Mouse (Mus musculus) large intestine, adult 2 months (tissue): Measurements from ENCODE around the gene Zzz3. TPM values are rescaled to one million over a fixed set of nuclear protein-coding genes. Genes with fewer than 3 reads are reported as not detected.

Experiments
- DNase-seq: peaks from one replicate; pipeline ENCODE4 v3.0.0-alpha.2; 2012; ENCODE audit warnings: low read depth, low spot score
- WGBS: fragments of 180-500 bp; shearing (Covaris S2); methylation state at CpG from one replicate; pipeline ENCODE4 v1.1.7; 2018; 5-methylcytosine and 5-hydroxymethylcytosine counted together
- polyA plus RNA-seq: library from polyadenylated mRNA; depleted of rRNA; stranded (reverse); fragments of >200 nt; gene quantifications from 2 replicates; pipeline ENCODE4 v1.2.3, GENCODE M21; 2012

Gene Zzz3
- polyA plus RNA-seq, 1 experiment = 15.8 TPM

- 79% methylated on average over 10 of the region's 10 CpGs for WGBS
- no peak for DNase-seq
These were observed 66.8 kb downstream of the Zzz3 start for GRCm38 (mm10) chr3:152462038-152462547.

DNA sequence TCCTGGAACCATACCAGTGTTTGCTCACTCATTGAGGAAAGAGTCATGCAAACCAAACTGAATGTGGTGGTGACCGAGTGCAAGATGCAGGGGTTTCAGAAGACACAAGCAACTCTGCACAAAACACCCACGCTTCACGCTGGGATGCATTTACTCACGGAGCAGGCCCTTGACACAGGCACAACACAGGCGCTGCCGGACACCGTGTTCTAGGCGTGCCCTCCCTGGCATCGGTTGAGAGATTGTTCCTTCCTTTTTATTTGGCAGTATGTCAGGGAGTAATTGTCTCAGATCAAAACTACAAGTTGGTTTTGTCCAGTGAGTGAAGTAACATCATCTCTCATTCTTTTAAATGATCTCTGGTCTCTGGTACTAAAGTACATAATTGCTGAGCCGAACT is 67.6 kb downstream of the Zzz3 start:
- WGBS = 45% methylated on average over 10 of the region's 10 CpGs
- no peak for DNase-seq

DNA sequence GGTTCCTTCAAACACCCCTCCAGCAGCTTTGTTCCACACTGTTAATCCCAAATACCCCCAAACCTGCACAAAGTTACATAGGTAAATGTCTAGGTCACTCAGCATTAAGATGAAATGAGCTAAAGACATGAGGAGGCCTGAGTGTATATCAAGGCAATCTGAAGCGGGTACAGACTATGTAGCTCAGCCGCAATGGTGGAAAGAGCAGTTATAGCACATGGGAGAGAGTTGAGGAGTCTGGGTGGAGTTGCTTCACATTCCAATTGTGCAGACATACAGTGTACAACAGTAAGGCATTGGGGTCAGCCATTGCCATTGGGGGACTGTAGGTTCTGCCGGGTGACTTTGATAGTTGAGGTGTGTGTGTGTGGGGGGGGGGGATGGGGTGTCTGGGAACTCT is 69.2 kb downstream of the Zzz3 start:
- 96% methylated on average over 3 of the region's 3 CpGs for WGBS
- DNase-seq = no peak

DNA sequence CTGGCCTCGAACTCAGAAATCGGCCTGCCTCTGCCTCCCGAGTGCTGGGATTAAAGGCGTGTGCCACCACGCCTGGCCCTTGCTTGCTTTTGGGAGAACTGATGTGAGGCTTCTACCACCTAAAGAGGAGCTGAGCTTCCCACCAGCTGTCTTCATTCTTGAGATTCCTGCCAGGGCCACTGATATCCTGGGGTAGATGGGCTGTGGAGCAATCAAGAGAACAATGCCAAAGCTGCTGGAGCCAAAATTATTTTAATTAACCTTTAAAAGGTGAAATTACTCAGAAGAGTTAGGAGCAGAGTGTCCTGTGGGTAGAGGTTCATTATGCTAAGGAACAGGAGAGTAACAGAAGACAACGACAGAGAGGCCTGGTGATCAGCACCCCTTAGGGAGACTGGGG is 70.1 kb downstream of the Zzz3 start:
- DNase-seq = no peak
- WGBS = 88% methylated on average over 6 of the region's 6 CpGs

DNA sequence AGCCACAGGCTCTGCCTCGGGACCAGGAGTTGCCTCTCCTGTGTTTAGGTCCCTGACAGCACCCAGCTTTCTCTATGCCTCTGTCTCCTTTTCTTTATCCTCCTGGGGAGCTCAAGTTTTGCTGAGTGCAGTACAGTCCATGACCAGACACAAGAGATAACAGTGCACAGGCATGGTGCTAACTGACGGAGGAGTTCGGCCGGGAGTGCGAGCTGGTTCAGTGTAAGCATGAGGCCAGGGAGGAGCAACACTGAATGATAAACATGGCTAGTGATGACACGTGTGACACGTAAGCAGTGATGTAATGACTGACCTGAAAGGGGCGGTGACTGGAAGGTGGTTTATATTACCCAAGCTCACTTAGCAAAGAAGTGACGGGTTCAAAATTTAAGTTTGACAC is 71.6 kb downstream of the Zzz3 start:
- WGBS = 81% methylated on average over 9 of the region's 9 CpGs
- DNase-seq = no peak

GRCm38 (mm10) chr3:152467312-152467711 is 72.0 kb downstream of the Zzz3 start:
- 81% methylated on average over 4 of the region's 4 CpGs for WGBS
- no peak for DNase-seq

DNA sequence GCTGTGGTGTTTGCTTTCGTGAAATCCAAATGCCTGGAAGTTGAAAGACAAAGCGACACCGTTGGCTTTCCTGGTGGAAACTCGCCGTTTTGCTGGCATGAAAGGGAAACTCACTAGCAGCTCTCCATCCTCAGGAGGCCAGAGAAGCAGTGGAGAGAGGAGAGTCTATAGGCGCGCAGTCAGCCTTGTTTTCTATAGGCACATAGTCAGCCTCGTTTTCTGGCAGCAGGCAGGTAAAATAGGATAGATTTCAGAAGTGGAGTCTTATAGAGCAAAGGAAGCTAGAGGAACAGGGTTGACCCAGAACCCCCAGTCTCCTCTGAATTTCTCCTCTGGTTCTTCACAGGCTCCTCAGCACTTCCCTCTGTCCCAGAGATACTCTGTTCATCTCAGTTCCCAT is 72.8 kb downstream of the Zzz3 start:
- 89% methylated on average over 8 of the region's 8 CpGs for WGBS
- DNase-seq = no peak

DNA sequence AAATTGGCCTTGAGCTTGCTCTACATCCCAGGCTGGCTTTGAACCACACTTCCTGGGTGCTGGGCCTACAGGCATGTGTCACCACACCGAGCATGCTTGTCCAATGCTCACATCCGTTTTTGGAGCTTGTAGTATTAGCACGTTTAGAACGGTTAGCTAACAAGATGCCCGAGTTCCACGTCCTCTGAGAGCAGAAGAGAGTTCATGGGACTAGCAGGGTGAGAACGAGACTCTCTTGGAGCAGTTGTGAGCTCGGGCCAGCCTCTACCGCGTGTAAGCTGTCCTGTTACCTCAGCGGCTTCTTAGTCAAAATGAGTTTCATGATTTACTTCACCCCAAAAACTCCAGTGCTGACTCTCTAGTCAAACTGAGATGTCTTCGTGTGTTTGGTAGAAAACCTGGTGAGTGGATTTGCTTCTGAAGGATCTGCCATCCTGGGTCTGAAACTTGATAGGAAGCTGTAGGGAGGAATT is 73.3 kb downstream of the Zzz3 start:
- 73% methylated on average over 12 of the region's 12 CpGs for WGBS
- DNase-seq = no peak

DNA sequence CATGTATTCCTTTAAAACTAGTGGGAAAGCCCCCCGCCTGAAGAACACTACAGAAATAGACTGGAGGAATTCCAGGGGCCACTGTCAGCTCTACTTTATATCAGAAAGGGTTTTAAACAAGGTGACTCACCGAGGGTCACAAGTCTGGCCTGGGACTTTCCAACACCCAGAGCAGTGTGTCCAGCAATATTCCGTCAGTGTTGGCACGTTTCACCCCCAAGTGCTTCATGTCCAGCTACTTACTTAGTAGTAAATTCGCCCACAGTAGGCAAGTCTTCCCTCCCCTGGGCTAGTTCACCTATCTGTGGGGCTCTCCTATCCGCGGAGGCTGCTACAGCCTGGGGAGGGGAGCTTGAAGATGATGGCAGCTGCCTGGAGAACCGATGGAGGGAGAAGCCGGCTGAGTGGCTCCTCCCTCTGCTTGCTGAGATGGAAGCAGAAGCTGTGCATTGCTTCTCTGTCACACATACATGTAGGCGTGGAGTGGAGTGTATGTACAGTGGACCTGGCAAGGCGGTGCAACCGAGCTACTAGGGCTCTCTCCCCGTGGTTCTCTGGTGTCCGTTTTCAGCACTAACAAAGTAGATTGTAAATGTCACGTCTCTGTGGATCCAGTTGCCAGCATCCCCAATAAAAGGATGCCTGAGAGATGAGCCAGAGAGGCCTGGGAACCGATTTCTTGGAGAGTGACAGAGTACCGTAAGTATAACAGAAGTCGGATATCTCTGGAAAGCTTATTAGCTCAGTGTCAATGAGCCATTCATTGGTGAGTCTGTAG is 74.3 kb downstream of the Zzz3 start:
- DNase-seq = no peak
- WGBS = 39% methylated on average over 18 of the region's 18 CpGs

GRCm38 (mm10) chr3:152470347-152470746 is 75.1 kb downstream of the Zzz3 start:
- 54% methylated on average over 10 of the region's 10 CpGs for WGBS
- DNase-seq = no peak

DNA sequence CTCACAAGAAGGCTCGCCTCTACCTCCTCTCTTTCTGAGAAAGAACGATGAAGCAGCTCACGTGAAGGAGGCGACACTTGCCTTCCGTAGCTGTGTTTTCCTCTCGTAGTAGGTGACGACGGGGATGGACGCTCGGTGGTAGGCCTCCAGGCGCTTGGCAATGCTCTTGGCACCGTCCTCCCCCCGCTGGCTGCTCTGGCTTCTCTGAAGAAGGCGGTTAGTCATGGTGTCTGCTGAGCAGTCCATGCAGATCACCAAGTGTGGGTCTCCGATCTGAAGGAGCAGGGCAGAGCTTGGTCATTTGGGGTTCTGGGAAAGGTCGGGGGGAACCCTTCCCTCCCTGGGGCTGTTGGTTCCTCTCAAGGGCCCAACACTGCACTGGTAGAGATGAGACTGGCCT is 77.4 kb downstream of the Zzz3 start:
- DNase-seq = no peak
- WGBS = 93% methylated on average over 16 of the region's 16 CpGs

GRCm38 (mm10) chr3:152474582-152475277 is 79.5 kb downstream of the Zzz3 start:
- WGBS = 58% methylated on average over 15 of the region's 15 CpGs
- peak; percentile 50 for DNase-seq

DNA sequence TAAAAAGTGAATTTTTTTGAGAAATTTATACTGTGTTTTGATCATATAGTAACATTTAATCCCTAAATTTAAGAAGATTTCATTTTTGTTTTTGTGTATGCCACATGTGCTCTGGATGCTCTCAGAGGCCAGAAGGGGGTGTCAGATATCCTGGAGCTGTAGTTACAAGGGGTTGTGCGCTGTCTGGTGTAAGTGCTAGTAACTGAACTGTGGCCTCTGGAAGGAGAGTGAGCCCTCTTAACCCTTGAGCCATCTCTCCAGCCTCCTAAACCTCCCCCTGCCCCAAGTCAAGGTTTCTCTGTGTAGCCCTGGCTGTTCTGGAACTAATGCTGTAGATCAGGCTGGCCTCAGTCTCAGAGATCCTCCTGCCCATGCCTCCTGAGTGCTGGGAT is 80.0 kb downstream of the Zzz3 start:
- no peak for DNase-seq
- 88% methylated on average over 1 of the region's 1 CpGs for WGBS

DNA sequence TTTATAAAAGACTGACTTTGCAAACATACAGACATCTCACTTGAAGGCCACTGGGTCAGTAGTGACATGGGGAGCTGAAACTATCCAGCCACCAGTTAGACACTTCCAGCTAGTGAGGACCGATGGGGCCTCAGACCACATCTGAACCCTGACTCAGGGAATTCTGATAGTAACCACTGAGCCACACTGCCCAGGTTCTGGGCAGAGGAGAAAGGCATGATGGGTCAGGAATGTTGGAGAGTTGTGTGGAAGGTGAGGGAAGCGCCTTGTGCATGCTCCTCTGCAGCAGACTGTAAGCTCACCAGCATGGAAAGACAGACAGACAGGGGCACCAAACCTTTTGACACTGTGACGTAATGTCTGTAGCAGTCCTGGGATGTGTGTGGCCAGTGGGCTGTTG is 80.6 kb downstream of the Zzz3 start:
- WGBS = 96% methylated on average over 3 of the region's 3 CpGs
- no peak for DNase-seq

DNA sequence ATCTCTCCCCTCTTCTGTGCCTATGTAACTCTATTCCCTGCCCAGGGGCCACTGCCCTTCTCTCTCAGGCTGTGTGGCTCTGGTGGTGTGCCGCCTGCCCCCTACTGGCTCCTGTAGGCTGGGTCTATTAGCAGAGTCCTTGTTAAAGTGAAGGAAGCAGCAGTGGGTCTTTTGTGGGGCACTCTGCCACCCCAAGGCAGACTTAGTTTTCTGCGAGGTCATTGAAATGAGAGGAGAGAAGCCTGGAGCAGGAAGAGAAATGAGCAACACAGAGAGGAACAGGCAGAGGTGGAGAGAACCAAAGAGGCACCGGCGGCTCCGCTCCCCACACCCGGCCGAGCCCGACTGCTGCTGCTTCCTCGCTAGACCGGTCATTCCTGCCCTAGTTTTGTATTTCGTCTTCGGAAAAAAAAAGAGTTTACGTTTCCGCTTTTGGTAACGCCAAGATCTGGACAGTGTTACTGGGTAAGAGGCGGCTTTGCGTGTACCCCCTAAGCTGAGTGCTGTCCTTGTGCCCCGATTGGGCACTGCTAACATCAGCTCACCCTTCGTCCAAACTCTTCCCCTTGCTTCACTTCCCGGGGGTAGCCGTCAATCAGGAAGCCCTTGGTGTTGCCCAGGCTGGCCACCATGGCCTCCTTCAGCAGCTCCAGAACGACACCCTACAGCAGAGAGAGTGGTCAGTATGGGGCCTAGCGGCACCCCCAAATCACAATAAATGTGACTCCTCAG is 82.7 kb downstream of the Zzz3 start:
- WGBS = 1% methylated on average over 23 of the region's 23 CpGs
- peak; percentile 48 for DNase-seq

DNA sequence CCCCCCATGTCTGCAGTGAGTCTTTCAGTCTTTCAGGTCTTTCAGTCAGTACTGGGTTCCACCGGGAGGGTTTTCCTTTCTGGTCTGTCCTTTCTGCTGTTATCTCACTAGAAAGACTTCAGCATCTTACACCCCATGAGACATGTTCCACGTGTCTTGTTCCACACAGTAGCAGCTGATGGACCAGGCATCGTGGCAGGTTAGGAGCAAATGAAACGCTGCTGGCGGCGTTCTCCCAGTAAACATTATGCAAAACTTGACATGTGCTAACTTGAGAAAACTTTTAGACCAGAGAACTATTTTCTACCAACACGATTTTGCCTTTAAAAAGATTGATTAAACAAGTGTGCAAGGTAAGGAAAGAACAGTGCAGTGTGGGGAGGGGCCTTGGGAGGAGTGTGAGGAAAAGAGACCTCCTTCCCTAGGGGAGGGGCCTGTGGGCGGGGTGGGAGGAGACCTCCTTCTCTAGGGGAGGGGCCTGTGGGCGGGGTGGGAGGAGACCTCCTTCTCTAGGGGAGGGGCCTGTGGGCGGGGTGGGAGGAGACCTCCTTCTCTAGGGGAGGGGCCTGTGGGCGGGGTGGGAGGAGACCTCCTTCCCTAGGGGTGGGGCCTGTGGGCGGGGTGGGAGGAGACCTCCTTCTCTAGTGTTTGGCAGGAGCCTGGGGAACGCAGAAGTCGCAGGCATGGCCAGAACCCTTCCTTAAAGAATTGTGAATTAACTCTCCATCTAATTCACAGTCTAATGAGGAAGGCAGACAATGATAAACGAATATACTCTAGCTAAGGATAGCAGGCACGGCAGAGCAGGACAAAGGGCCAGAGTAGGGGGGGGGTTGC is 83.5 kb downstream of the Zzz3 start:
- DNase-seq = peak; percentile 37
- 3% methylated on average over 14 of the region's 16 CpGs for WGBS

GRCm38 (mm10) chr3:152480336-152480735 is 85.1 kb downstream of the Zzz3 start:
- no peak for DNase-seq
- 94% methylated on average over 6 of the region's 6 CpGs for WGBS

- DNase-seq = no peak
- 84% methylated on average over 8 of the region's 8 CpGs for WGBS
These were observed 86.9 kb downstream of the Zzz3 start for GRCm38 (mm10) chr3:152482182-152482581.

DNA sequence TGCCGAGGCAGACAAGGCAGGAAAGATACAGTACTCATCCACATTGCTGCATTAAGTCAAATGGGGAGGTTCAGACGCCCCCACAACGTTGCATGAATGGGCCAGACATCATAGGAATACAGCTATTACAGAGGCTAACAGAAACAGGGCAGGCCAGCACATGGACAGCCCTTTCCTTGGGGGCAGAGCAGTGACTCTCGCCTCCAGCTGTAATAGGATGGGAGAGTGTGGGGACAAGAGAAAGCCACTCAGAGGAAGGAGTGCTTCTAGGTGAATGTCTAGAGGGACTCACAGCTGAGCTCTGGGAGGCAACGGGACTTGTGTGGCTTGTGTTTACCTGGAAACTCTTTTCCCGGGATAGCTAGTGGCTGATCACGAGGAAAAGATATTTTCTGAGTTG is 88.5 kb downstream of the Zzz3 start:
- no peak for DNase-seq
- 34% methylated on average over 7 of the region's 7 CpGs for WGBS
